Mouse (Mus musculus): ENCODE data around the gene Gm47995. TPM values are rescaled to one million over a fixed set of nuclear protein-coding genes. Genes with fewer than 3 reads are reported as not detected.
"Not testable (repeated sequence)": the region's sequence is repeated elsewhere in the genome, so short reads cannot be mapped to it uniquely, and the experiment has no call there.

Gene Gm47995
- polyA plus RNA-seq, 1 experiment from 2014 or later: not detected

- not testable (repeated sequence) for H3K79me2 ChIP-seq (ENCODE audit: inconsistent target); H3K27ac ChIP-seq; H3K4me3 ChIP-seq (ENCODE audit: inconsistent target); H3K36me3 ChIP-seq (ENCODE audit: inconsistent target)
- WGBS (ENCODE audit: missing documents): no CpG with 5 or more reads among the region's 5 CpGs
These were observed 10.2 kb downstream of the Gm47995 start for GRCm38 (mm10) chr1:151208493-151208892.

GRCm38 (mm10) chr1:151208944-151209343, 10.7 kb downstream of the Gm47995 start:
- not testable (repeated sequence) for H3K27ac ChIP-seq; H3K4me3 ChIP-seq (ENCODE audit: inconsistent target); H3K36me3 ChIP-seq (ENCODE audit: inconsistent target); H3K79me2 ChIP-seq (ENCODE audit: inconsistent target)

- H3K79me2 ChIP-seq (ENCODE audit: inconsistent target); H3K4me3 ChIP-seq (ENCODE audit: inconsistent target); H3K36me3 ChIP-seq (ENCODE audit: inconsistent target); H3K27ac ChIP-seq: not testable (repeated sequence)
- WGBS (ENCODE audit: missing documents): no CpG with 5 or more reads among the region's 8 CpGs
These were observed 11.6 kb downstream of the Gm47995 start, which contains the start of gene Gm47996 for GRCm38 (mm10) chr1:151209824-151210355. Gene Gm47996, plus strand, starts transcription at chr1:151210131.

GRCm38 (mm10) chr1:151211666-151212065, 13.4 kb downstream of the Gm47995 start:
- H3K27ac ChIP-seq; H3K36me3 ChIP-seq (ENCODE audit: inconsistent target); H3K4me3 ChIP-seq (ENCODE audit: inconsistent target); H3K79me2 ChIP-seq (ENCODE audit: inconsistent target): not testable (repeated sequence)
- WGBS (ENCODE audit: missing documents): 80% methylated on average over 4 of the region's 5 CpGs

- WGBS (ENCODE audit: missing documents): 39% methylated on average over 2 of the region's 2 CpGs
- H3K4me3 ChIP-seq (ENCODE audit: inconsistent target): no peak overlapping the region
- H3K79me2 ChIP-seq (ENCODE audit: inconsistent target): no peaks in the 10 kb centered on the region
- H3K36me3 ChIP-seq (ENCODE audit: inconsistent target): no peaks in the 10 kb centered on the region
- no peak overlapping the region for H3K27ac ChIP-seq
These were observed 16.6 kb downstream of the Gm47995 start for GRCm38 (mm10) chr1:151214862-151215261.

GRCm38 (mm10) chr1:151215985-151216384, 17.7 kb downstream of the Gm47995 start:
- Histone ChIP-seq H3K79me2 (ENCODE audit: inconsistent target) (no peaks in the 10 kb centered on the region), H3K36me3 (ENCODE audit: inconsistent target) (no peaks in the 10 kb centered on the region), H3K4me3 (ENCODE audit: inconsistent target) (no peak overlapping the region), H3K27ac (no peak overlapping the region)
- 20% methylated on average over 1 of the region's 1 CpGs for WGBS (ENCODE audit: missing documents)

GRCm38 (mm10) chr1:151216417-151216816, 18.2 kb downstream of the Gm47995 start:
- Histone ChIP-seq H3K79me2 (ENCODE audit: inconsistent target) (no peaks in the 10 kb centered on the region), H3K27ac (no peak overlapping the region), H3K4me3 (ENCODE audit: inconsistent target) (no peak overlapping the region), H3K36me3 (ENCODE audit: inconsistent target) (no peaks in the 10 kb centered on the region)
- WGBS (ENCODE audit: missing documents): 100% methylated on average over 3 of the region's 3 CpGs

- WGBS (ENCODE audit: missing documents): 69% methylated on average over 5 of the region's 5 CpGs
- Histone ChIP-seq H3K79me2 (ENCODE audit: inconsistent target) (no peaks in the 10 kb centered on the region), H3K27ac (no peak overlapping the region), H3K4me3 (ENCODE audit: inconsistent target) (no peak overlapping the region), H3K36me3 (ENCODE audit: inconsistent target) (no peaks in the 10 kb centered on the region)
These were observed 20.8 kb downstream of the Gm47995 start for GRCm38 (mm10) chr1:151219045-151219444.

GRCm38 (mm10) chr1:151220098-151220497, 21.9 kb downstream of the Gm47995 start:
- Histone ChIP-seq H3K27ac (no peak overlapping the region), H3K36me3 (ENCODE audit: inconsistent target) (no peaks in the 10 kb centered on the region), H3K4me3 (ENCODE audit: inconsistent target) (no peak overlapping the region), H3K79me2 (ENCODE audit: inconsistent target) (no peaks in the 10 kb centered on the region)
- WGBS (ENCODE audit: missing documents): 97% methylated on average over 6 of the region's 7 CpGs

GRCm38 (mm10) chr1:151222561-151223267, 24.5 kb downstream of the Gm47995 start:
- Histone ChIP-seq H3K36me3 (ENCODE audit: inconsistent target) (no peaks in the 10 kb centered on the region), H3K79me2 (ENCODE audit: inconsistent target) (no peaks in the 10 kb centered on the region), H3K27ac (no peak overlapping the region), H3K4me3 (ENCODE audit: inconsistent target) (no peak overlapping the region)
- 89% methylated on average over 10 of the region's 10 CpGs for WGBS (ENCODE audit: missing documents)

- no peak overlapping the region for H3K4me3 ChIP-seq (ENCODE audit: inconsistent target)
- no peaks in the 10 kb centered on the region for H3K36me3 ChIP-seq (ENCODE audit: inconsistent target)
- H3K79me2 ChIP-seq (ENCODE audit: inconsistent target): no peaks in the 10 kb centered on the region
- WGBS (ENCODE audit: missing documents): 100% methylated on average over 1 of the region's 1 CpGs
- no peak overlapping the region for H3K27ac ChIP-seq
These were observed 25.1 kb downstream of the Gm47995 start for GRCm38 (mm10) chr1:151223377-151223776.

GRCm38 (mm10) chr1:151224536-151224935, 26.3 kb downstream of the Gm47995 start:
- WGBS (ENCODE audit: missing documents): 100% methylated on average over 1 of the region's 1 CpGs
- Histone ChIP-seq H3K27ac (no peak overlapping the region), H3K4me3 (ENCODE audit: inconsistent target) (no peak overlapping the region), H3K36me3 (ENCODE audit: inconsistent target) (no peaks in the 10 kb centered on the region), H3K79me2 (ENCODE audit: inconsistent target) (no peaks in the 10 kb centered on the region)

GRCm38 (mm10) chr1:151227506-151227905, 29.3 kb downstream of the Gm47995 start:
- Histone ChIP-seq H3K4me3 (ENCODE audit: inconsistent target) (no peak overlapping the region), H3K27ac (no peak overlapping the region), H3K36me3 (ENCODE audit: inconsistent target) (no peaks in the 10 kb centered on the region), H3K79me2 (ENCODE audit: inconsistent target) (no peaks in the 10 kb centered on the region)
- 71% methylated on average over 8 of the region's 8 CpGs for WGBS (ENCODE audit: missing documents)

GRCm38 (mm10) chr1:151228320-151228989, 30.2 kb downstream of the Gm47995 start:
- Histone ChIP-seq H3K4me3 (ENCODE audit: inconsistent target) (no peak overlapping the region), H3K27ac (no peak overlapping the region), H3K79me2 (ENCODE audit: inconsistent target) (no peaks in the 10 kb centered on the region), H3K36me3 (ENCODE audit: inconsistent target) (no peaks in the 10 kb centered on the region)
- 43% methylated on average over 1 of the region's 1 CpGs for WGBS (ENCODE audit: missing documents)

- no peak overlapping the region for H3K4me3 ChIP-seq (ENCODE audit: inconsistent target)
- no peaks in the 10 kb centered on the region for H3K79me2 ChIP-seq (ENCODE audit: inconsistent target)
- 91% methylated on average over 3 of the region's 3 CpGs for WGBS (ENCODE audit: missing documents)
- H3K36me3 ChIP-seq (ENCODE audit: inconsistent target): no peaks in the 10 kb centered on the region
- no peak overlapping the region for H3K27ac ChIP-seq
These were observed 34.1 kb downstream of the Gm47995 start for GRCm38 (mm10) chr1:151232346-151232745.
